Mouse (Mus musculus) MEL (cell line): ENCODE measurements around the gene Apbb1. TPM values are rescaled to one million over a fixed set of nuclear protein-coding genes. Genes with fewer than 3 reads are reported as not detected.

Source experiments
- DNase-seq: peaks from one replicate; pipeline ENCODE4 v3.0.0; 2011; ENCODE audit warnings: low read depth, low spot score
- H3K27ac ChIP-seq: 2 replicates; pipeline ENCODE4 v1.5.1; 2012; ENCODE audit warnings: low read depth, mild to moderate bottlenecking, control low read depth, low read length, moderate library complexity; ENCODE audit not compliant: control insufficient read depth
- H3K27me3 ChIP-seq, 2 experiments: fragments of 150-350 bp in 1 of 2; sonication (generic) in 1 of 2; 2 replicates each; pipeline ENCODE4 v1.6.1; 2012; ENCODE audit warnings: low read length in 2 of 2, mild to moderate bottlenecking in 2 of 2, improper control_type of control experiment in 1 of 2, moderate library complexity in 1 of 2; ENCODE audit not compliant: insufficient read depth in 2 of 2, control insufficient read depth in 1 of 2
- H3K36me3 ChIP-seq, 2 experiments: 2 replicates each; pipeline ENCODE4 v1.6.1; 2012 to 2014; ENCODE audit warnings: low read length in 2 of 2, improper control_type of control experiment in 1 of 2, inconsistent platforms in 1 of 2, mild to moderate bottlenecking in 1 of 2; ENCODE audit not compliant: insufficient read depth in 2 of 2, control insufficient read depth in 1 of 2
- H3K4me1 ChIP-seq, 2 experiments: fragments of 150-350 bp in 1 of 2; sonication (generic) in 1 of 2; 2 replicates each; pipeline ENCODE4 v1.6.1; 2012; ENCODE audit warnings: low read length in 2 of 2, improper control_type of control experiment in 1 of 2, mild to moderate bottlenecking in 1 of 2; ENCODE audit not compliant: insufficient read depth in 2 of 2, control insufficient read depth in 1 of 2
- H3K4me3 ChIP-seq, 2 experiments: fragments of 150-350 bp in 1 of 2; sonication (generic) in 1 of 2; 2 replicates each; pipeline ENCODE4 v1.5.1; 2012; ENCODE audit warnings: low read depth in 2 of 2, low read length in 2 of 2, mild to moderate bottlenecking in 2 of 2, moderate library complexity in 2 of 2, control low read depth in 1 of 2, improper control_type of control experiment in 1 of 2; ENCODE audit not compliant: control insufficient read depth in 1 of 2, insufficient read depth in 1 of 2
- H3K79me2 ChIP-seq: 2 replicates; pipeline ENCODE4 v1.6.1; 2012; ENCODE audit warnings: mild to moderate bottlenecking, low read length, moderate library complexity; ENCODE audit not compliant: control insufficient read depth, poor library complexity, insufficient read depth
- H3K9ac ChIP-seq: 2 replicates; pipeline ENCODE4 v1.6.1; 2012; ENCODE audit warnings: low read depth, mild to moderate bottlenecking, control low read depth, low read length, moderate library complexity; ENCODE audit not compliant: control insufficient read depth, poor library complexity, severe bottlenecking
- H3K9me3 ChIP-seq: fragments of 150-350 bp; sonication (generic); replicated peaks from 2 replicates; pipeline ENCODE4 v1.6.1; 2012; ENCODE audit warnings: mild to moderate bottlenecking, low read length, improper control_type of control experiment, moderate library complexity; ENCODE audit not compliant: insufficient read depth
- BHLHE40 ChIP-seq: IDR thresholded peaks from 2 replicates; pipeline ENCODE4 v1.6.1; 2012; ENCODE audit warnings: low read depth, mild to moderate bottlenecking, inconsistent platforms, low read length, improper control_type of control experiment, borderline replicate concordance
- CHD2 ChIP-seq: IDR thresholded peaks from 2 replicates; pipeline ENCODE4 v1.6.1; 2011; ENCODE audit warnings: low read length, improper control_type of control experiment
- ELF1 ChIP-seq: IDR thresholded peaks from 2 replicates; pipeline ENCODE4 v1.6.1; 2014; ENCODE audit warnings: low read depth, mild to moderate bottlenecking, inconsistent platforms, low read length, improper control_type of control experiment, moderate library complexity
- EP300 ChIP-seq, 2 experiments: IDR thresholded peaks; 2 replicates each; pipeline ENCODE4 v1.6.1; 2011; ENCODE audit warnings: improper control_type of control experiment in 2 of 2, low read length in 2 of 2, low read depth in 1 of 2, mild to moderate bottlenecking in 1 of 2
- GABPA ChIP-seq: IDR thresholded peaks from 2 replicates; pipeline ENCODE4 v1.6.1; 2012; ENCODE audit warnings: low read depth, mild to moderate bottlenecking, inconsistent platforms, low read length, improper control_type of control experiment, moderate library complexity
- GATA1 ChIP-seq: IDR thresholded peaks from 2 replicates; pipeline ENCODE4 v1.6.1; 2011; ENCODE audit warnings: low read depth, low read length, improper control_type of control experiment
- KAT2A ChIP-seq: conservative IDR thresholded peaks from 2 replicates; pipeline ENCODE4 v1.6.1; 2012; ENCODE audit warnings: low read depth, low read length, improper control_type of control experiment, inconsistent platforms
- MAFK ChIP-seq: IDR thresholded peaks from 2 replicates; pipeline ENCODE4 v1.6.1; 2011; ENCODE audit warnings: low read depth, mild to moderate bottlenecking, low read length, improper control_type of control experiment, borderline replicate concordance
- MAZ ChIP-seq: IDR thresholded peaks from 2 replicates; pipeline ENCODE4 v1.6.1; 2012; ENCODE audit warnings: low read depth, mild to moderate bottlenecking, inconsistent platforms, low read length, improper control_type of control experiment
- MYB ChIP-seq: IDR thresholded peaks from 2 replicates; pipeline ENCODE4 v1.6.1; 2011; ENCODE audit warnings: mild to moderate bottlenecking, low read depth, low read length, improper control_type of control experiment
- POLR2AphosphoS2 ChIP-seq: IDR thresholded peaks from 2 replicates; pipeline ENCODE4 v1.6.1; 2011; ENCODE audit warnings: low read length, improper control_type of control experiment
- TAL1 ChIP-seq: IDR thresholded peaks from 2 replicates; pipeline ENCODE4 v1.6.1; 2012; ENCODE audit warnings: mild to moderate bottlenecking, inconsistent platforms, low read length, moderate library complexity, mixed read lengths
- TCF12 ChIP-seq: IDR thresholded peaks from 2 replicates; pipeline ENCODE4 v1.6.1; 2014; ENCODE audit warnings: low read depth, mild to moderate bottlenecking, inconsistent platforms, low read length, improper control_type of control experiment, moderate library complexity
- UBTF ChIP-seq: IDR thresholded peaks from 2 replicates; pipeline ENCODE4 v1.6.1; 2012; ENCODE audit warnings: low read depth, mild to moderate bottlenecking, inconsistent platforms, low read length, improper control_type of control experiment, moderate library complexity, borderline replicate concordance; ENCODE audit not compliant: insufficient read depth
- USF1 ChIP-seq: IDR thresholded peaks from 2 replicates; pipeline ENCODE4 v1.6.1; 2014; ENCODE audit warnings: low read depth, mild to moderate bottlenecking, inconsistent platforms, low read length, improper control_type of control experiment, moderate library complexity
- USF2 ChIP-seq, 2 experiments: IDR thresholded peaks; 2 replicates each; pipeline ENCODE4 v1.6.1; 2011 to 2012; ENCODE audit warnings: improper control_type of control experiment in 2 of 2, low read length in 2 of 2, borderline replicate concordance in 1 of 2, inconsistent platforms in 1 of 2, low read depth in 1 of 2, mild to moderate bottlenecking in 1 of 2; ENCODE audit not compliant: insufficient read depth in 1 of 2
- polyA plus RNA-seq, 2 experiments: library from polyadenylated mRNA; stranded (reverse) in 1 of 2; unstranded in 1 of 2; fragments of >175 nt in 1 of 2; fragments of >200 nt in 1 of 2; gene quantifications; 2 replicates each; pipeline versions ENCODE4 v1.2.1 to v1.2.4; 2012; ENCODE audit warnings: low replicate concordance in 2 of 2, low read depth in 1 of 2; ENCODE audit not compliant: insufficient read length in 2 of 2, insufficient read depth in 1 of 2, missing spikeins in 1 of 2
- total RNA-seq: library from RNA; depleted of rRNA; stranded (reverse); fragments of 300-350 nt; gene quantifications from 2 replicates; pipeline ENCODE4 v1.2.3, GENCODE M21; 2012

The Apbb1 gene
- total and polyA plus RNA-seq, 3 experiments = 0.13 TPM; not detected in 2

GRCm38 (mm10) chr7:105549035-105549434 lies 32.4 kb downstream of the Apbb1 start:
- DNase-seq = no peak
- H3K9ac ChIP-seq = no peak overlapping the region
- TF ChIP-seq TAL1 = no peak
- no peak for TF ChIP-seq GATA1
- TF ChIP-seq BHLHE40 = no peak
- TF ChIP-seq MYB = no peak
- no peak for TF ChIP-seq TCF12
- TF ChIP-seq CHD2 = no peak
- no peak for TF ChIP-seq MAZ
- no peak for TF ChIP-seq MAFK
- TF ChIP-seq UBTF = no peak
- no peak for TF ChIP-seq ELF1
- no peak for TF ChIP-seq POLR2AphosphoS2
- no peak for TF ChIP-seq EP300 (IDR thresholded peaks at IDR 0.05; ENCODE audit: low read depth in 1 of 2, low read length in 2 of 2)
- H3K79me2 ChIP-seq = no peaks in the 10 kb centered on the region
- no peak overlapping the region for H3K27ac ChIP-seq
- H3K36me3 ChIP-seq = no peaks in the 10 kb centered on the region
- no peak overlapping the region for H3K4me3 ChIP-seq
- no peaks in the 10 kb centered on the region for H3K9me3 ChIP-seq
- peaks cover 3 to 5% of the 10 kb centered on the region in 2 experiments; a peak in 2 of 4 replicates for H3K27me3 ChIP-seq
- no peaks in the 10 kb centered on the region for H3K4me1 ChIP-seq

GRCm38 (mm10) chr7:105547970-105548369 lies 33.5 kb downstream of the Apbb1 start:
- Histone ChIP-seq H3K27me3 (peaks cover 3 to 5% of the 10 kb centered on the region in 2 experiments; a peak in 2 of 4 replicates), H3K9me3 (no peaks in the 10 kb centered on the region), H3K79me2 (no peaks in the 10 kb centered on the region), H3K4me3 (no peak overlapping the region), H3K9ac (no peak overlapping the region), H3K27ac (no peak overlapping the region), H3K4me1 (no peaks in the 10 kb centered on the region), H3K36me3 (no peaks in the 10 kb centered on the region)
- TF ChIP-seq USF1 (no peak), GABPA (no peak), KAT2A (no peak), USF2 (IDR thresholded peaks at IDR 0.05; ENCODE audit: borderline replicate concordance in 1 of 2, insufficient read depth in 1 of 2, low read depth in 1 of 2, low read length in 2 of 2) (no peak)
- no peak for DNase-seq
